Mouse (Mus musculus): ENCODE measurements around the gene 1700020L24Rik. TPM values are rescaled to one million over a fixed set of nuclear protein-coding genes. Genes with fewer than 3 reads are reported as not detected.

Gene 1700020L24Rik
- polyA plus RNA-seq (2012; rRNA removed), result 0.75 and 0.95 TPM in 2 replicates

- no peaks in the 10 kb centered on the region for H3K4me1 ChIP-seq (ENCODE audit: control insufficient read depth, insufficient read depth, low read length)
- H3K27ac ChIP-seq (ENCODE audit: insufficient read depth, low read length), result no peak within 1 kb of the TSS
- TF ChIP-seq POLR2A (IDR thresholded peaks at IDR 0.05; ENCODE audit: extremely low read depth, insufficient read depth, low read length) (no peak), CTCF (IDR thresholded peaks at IDR 0.05; ENCODE audit: extremely low read depth, insufficient read depth, low read length) (no peak)
- no peak within 1 kb of the TSS for H3K4me3 ChIP-seq (ENCODE audit: insufficient read depth, low read length)
These were observed at the start of gene 1700020L24Rik for GRCm38 (mm10) chr11:83437377-83437776. Gene 1700020L24Rik, plus strand, starts transcription at chr11:83437677.

GRCm38 (mm10) chr11:83393062-83393461, 44.4 kb upstream of the 1700020L24Rik start:
- no peak for TF ChIP-seq POLR2A (IDR thresholded peaks at IDR 0.05; ENCODE audit: extremely low read depth, insufficient read depth, low read length)
- no peak overlapping the region for H3K4me3 ChIP-seq (ENCODE audit: insufficient read depth, low read length)
- peak overlapping the region; percentile 43; the same call in 1 of the 2 replicates for H3K27ac ChIP-seq (ENCODE audit: insufficient read depth, low read length)
- H3K4me1 ChIP-seq (ENCODE audit: control insufficient read depth, insufficient read depth, low read length), result peaks cover 6% of the 10 kb centered on the region; the same call in 1 of the 2 replicates

- no peak overlapping the region for H3K4me3 ChIP-seq (ENCODE audit: insufficient read depth, low read length)
- H3K27ac ChIP-seq (ENCODE audit: insufficient read depth, low read length), result no peak overlapping the region
- peaks cover 6% of the 10 kb centered on the region; the same call in 1 of the 2 replicates for H3K4me1 ChIP-seq (ENCODE audit: control insufficient read depth, insufficient read depth, low read length)
- TF ChIP-seq POLR2A (IDR thresholded peaks at IDR 0.05; ENCODE audit: extremely low read depth, insufficient read depth, low read length) (no peak), CTCF (IDR thresholded peaks at IDR 0.05; ENCODE audit: extremely low read depth, insufficient read depth, low read length) (no peak)
These were observed 42.6 kb upstream of the 1700020L24Rik start for GRCm38 (mm10) chr11:83394802-83395439.

GRCm38 (mm10) chr11:83397626-83398025, 39.9 kb upstream of the 1700020L24Rik start:
- no peak for TF ChIP-seq CTCF (IDR thresholded peaks at IDR 0.05; ENCODE audit: extremely low read depth, insufficient read depth, low read length)
- TF ChIP-seq POLR2A (IDR thresholded peaks at IDR 0.05; ENCODE audit: extremely low read depth, insufficient read depth, low read length), result no peak
- peaks cover 6% of the 10 kb centered on the region; the same call in 1 of the 2 replicates for H3K4me1 ChIP-seq (ENCODE audit: control insufficient read depth, insufficient read depth, low read length)
- H3K4me3 ChIP-seq (ENCODE audit: insufficient read depth, low read length), result no peak overlapping the region
- H3K27ac ChIP-seq (ENCODE audit: insufficient read depth, low read length), result no peak overlapping the region

- Histone ChIP-seq H3K4me3 (ENCODE audit: insufficient read depth, low read length) (no peak overlapping the region), H3K27ac (ENCODE audit: insufficient read depth, low read length) (no peak overlapping the region), H3K4me1 (ENCODE audit: control insufficient read depth, insufficient read depth, low read length) (peaks cover 6% of the 10 kb centered on the region)
- TF ChIP-seq CTCF (IDR thresholded peaks at IDR 0.05; ENCODE audit: extremely low read depth, insufficient read depth, low read length) (no peak), POLR2A (IDR thresholded peaks at IDR 0.05; ENCODE audit: extremely low read depth, insufficient read depth, low read length) (no peak)
These were observed 38.8 kb upstream of the 1700020L24Rik start for GRCm38 (mm10) chr11:83398724-83399123.

- H3K4me3 ChIP-seq (ENCODE audit: insufficient read depth, low read length), result no peak overlapping the region
- H3K27ac ChIP-seq (ENCODE audit: insufficient read depth, low read length), result 0 out of 2 replicates have a peak overlapping the region, but pooled peaks have one; percentile 12
- TF ChIP-seq CTCF (IDR thresholded peaks at IDR 0.05; ENCODE audit: extremely low read depth, insufficient read depth, low read length) (no peak), POLR2A (IDR thresholded peaks at IDR 0.05; ENCODE audit: extremely low read depth, insufficient read depth, low read length) (no peak)
- H3K4me1 ChIP-seq (ENCODE audit: control insufficient read depth, insufficient read depth, low read length), result peaks cover 9% of the 10 kb centered on the region
These were observed 33.7 kb upstream of the 1700020L24Rik start for GRCm38 (mm10) chr11:83403787-83404186.

- Histone ChIP-seq H3K4me1 (ENCODE audit: control insufficient read depth, insufficient read depth, low read length) (peaks cover 12% of the 10 kb centered on the region), H3K4me3 (ENCODE audit: insufficient read depth, low read length) (no peak overlapping the region), H3K27ac (ENCODE audit: insufficient read depth, low read length) (no peak overlapping the region)
- no peak for TF ChIP-seq POLR2A (IDR thresholded peaks at IDR 0.05; ENCODE audit: extremely low read depth, insufficient read depth, low read length)
- TF ChIP-seq CTCF (IDR thresholded peaks at IDR 0.05; ENCODE audit: extremely low read depth, insufficient read depth, low read length), result no peak
These were observed 31.1 kb upstream of the 1700020L24Rik start for GRCm38 (mm10) chr11:83406391-83406790.

GRCm38 (mm10) chr11:83408242-83408641, 29.2 kb upstream of the 1700020L24Rik start:
- Histone ChIP-seq H3K27ac (ENCODE audit: insufficient read depth, low read length) (no peak overlapping the region), H3K4me1 (ENCODE audit: control insufficient read depth, insufficient read depth, low read length) (peaks cover 14% of the 10 kb centered on the region), H3K4me3 (ENCODE audit: insufficient read depth, low read length) (no peak overlapping the region)
- TF ChIP-seq POLR2A (IDR thresholded peaks at IDR 0.05; ENCODE audit: extremely low read depth, insufficient read depth, low read length) (no peak), CTCF (IDR thresholded peaks at IDR 0.05; ENCODE audit: extremely low read depth, insufficient read depth, low read length) (no peak)

- Histone ChIP-seq H3K27ac (ENCODE audit: insufficient read depth, low read length) (peak within 1 kb of the TSS; percentile 63), H3K4me1 (ENCODE audit: control insufficient read depth, insufficient read depth, low read length) (peaks cover 16% of the 10 kb centered on the region), H3K4me3 (ENCODE audit: insufficient read depth, low read length) (peak within 1 kb of the TSS; percentile 57)
- TF ChIP-seq POLR2A (IDR thresholded peaks at IDR 0.05; ENCODE audit: extremely low read depth, insufficient read depth, low read length) (no peak), CTCF (IDR thresholded peaks at IDR 0.05; ENCODE audit: extremely low read depth, insufficient read depth, low read length) (no peak)
These were observed 28.3 kb upstream of the 1700020L24Rik start, which contains the start of gene Rasl10b for GRCm38 (mm10) chr11:83409087-83409754. Gene Rasl10b, plus strand, starts transcription at chr11:83409137.
